Mouse (Mus musculus): ENCODE data around the gene Ash1l. TPM values are rescaled to one million over a fixed set of nuclear protein-coding genes. Genes with fewer than 3 reads are reported as not detected.

The Ash1l gene
- 19.7 and 21.3 TPM in 2 replicates for polyA plus RNA-seq (2015; fragmentation: Nextera tagmentation; extraction: Ambion mirVana)

DNA sequence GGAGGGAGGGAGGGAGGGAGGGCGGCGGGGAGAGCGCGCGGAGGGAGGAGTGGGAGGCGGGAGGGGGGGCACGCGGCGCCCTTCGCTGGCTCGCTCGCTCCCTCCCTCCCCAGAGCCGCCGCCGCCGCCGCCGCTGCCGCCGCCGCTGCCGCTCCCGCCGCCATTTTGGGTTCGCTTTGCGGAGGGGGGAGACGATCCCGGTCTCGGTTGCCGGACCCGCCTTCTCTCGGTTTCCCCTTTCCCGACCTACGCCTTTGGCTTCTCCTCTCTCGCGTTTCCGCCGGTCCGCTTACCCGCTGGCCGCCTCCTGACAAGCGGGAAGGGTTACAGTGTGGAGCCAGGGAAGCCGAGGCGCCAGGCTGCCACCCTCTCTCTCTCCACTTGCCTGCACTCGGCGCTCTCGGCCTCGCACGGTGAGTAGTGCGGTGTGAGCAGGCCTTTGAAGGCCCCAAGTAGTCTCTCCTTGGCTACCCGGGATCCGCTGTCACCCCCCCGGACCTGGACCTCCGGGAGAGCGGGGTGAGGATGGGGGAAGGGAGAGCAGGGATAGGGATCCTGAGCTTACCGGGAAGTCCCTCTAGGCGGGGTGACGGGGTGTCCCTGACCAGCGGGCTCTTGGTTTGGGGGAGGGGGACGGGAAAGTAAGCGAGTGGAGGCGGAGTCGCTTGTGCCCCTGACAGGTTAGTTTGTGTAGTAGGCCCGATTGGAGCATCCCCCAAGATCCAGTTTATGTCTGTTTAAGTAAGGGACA lies at the start of gene Ash1l, which contains the start of gene Dap3:
Gene Ash1l (plus strand): TSS at position 47 of the 751 bp plus-strand sequence.
Gene Dap3 (minus strand): TSS at position 606 of the 751 bp plus-strand sequence.
- Histone ChIP-seq H3K4me2 (peak within 1 kb of the TSS; percentile 57), H3K9me3 (no peaks in the 10 kb centered on the region), H3K4me3 (peak within 1 kb of the TSS; percentile 84), H3K27me3 (no peaks in the 10 kb centered on the region), H3K9ac (peak within 1 kb of the TSS; percentile 91), H3K36me3 (no peaks in the 10 kb centered on the region), H3K4me1 (peaks cover 30% of the 10 kb centered on the region), H3K27ac (peak within 1 kb of the TSS; percentile 100)
- peak; percentile 82 for ATAC-seq (ENCODE audit: insufficient number of reproducible peaks, low FRiP score, low TSS enrichment, low read depth)
- WGBS = under 1% methylated on average over 42 of the region's 64 CpGs

DNA sequence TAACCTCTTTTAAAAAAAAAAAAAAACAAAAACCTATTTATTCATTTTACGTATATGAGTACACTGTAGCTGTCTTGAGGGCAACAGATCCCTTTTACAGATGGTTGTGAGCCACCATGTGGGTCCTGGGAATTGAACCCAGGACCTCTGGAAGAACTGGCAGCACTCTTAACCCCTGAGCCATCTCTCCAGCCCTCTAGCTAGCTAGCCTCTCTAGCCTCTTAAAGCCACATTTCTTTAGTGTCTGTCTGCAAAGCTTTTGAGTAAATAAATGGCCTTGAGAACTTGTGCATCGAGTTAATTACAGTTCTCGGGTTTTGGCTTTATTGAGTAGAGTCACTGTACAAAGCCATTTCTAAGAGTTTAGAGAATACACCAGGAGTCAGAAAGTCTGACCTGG lies 45.6 kb upstream of the Ash1l start:
- Histone ChIP-seq H3K4me3 (no peak overlapping the region), H3K4me1 (no peaks in the 10 kb centered on the region), H3K9ac (no peak overlapping the region), H3K27me3 (no peaks in the 10 kb centered on the region), H3K4me2 (no peak overlapping the region), H3K27ac (no peak overlapping the region; the same call in 1 of the 2 replicates), H3K9me3 (no peaks in the 10 kb centered on the region), H3K36me3 (peaks cover 86% of the 10 kb centered on the region)
- ATAC-seq (ENCODE audit: insufficient number of reproducible peaks, low FRiP score, low TSS enrichment, low read depth) = no peak
- 82% methylated on average over 3 of the region's 3 CpGs for WGBS

DNA sequence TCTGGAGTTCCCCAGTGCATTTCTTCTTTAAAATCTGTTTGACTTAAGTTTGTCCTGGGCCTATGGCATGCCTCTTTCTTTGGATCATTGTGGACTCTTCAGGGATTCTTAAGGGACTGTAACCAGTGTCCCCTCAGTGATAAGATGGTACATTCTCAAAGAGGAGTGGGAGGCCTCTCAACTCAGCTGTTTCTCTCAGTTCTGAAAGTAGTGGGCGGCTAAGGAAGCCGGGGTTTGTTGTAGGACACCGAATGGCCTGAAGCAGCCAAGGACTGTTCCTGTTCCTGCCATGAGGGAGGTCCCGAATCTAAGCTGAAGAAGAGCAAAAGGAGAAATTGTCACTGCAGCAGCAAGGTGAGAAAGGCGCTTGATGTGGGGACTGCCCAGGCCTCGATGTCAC lies 45.2 kb upstream of the Ash1l start:
- Histone ChIP-seq H3K9ac (no peak overlapping the region), H3K27me3 (no peaks in the 10 kb centered on the region), H3K27ac (no peak overlapping the region), H3K36me3 (peaks cover 91% of the 10 kb centered on the region), H3K4me3 (no peak overlapping the region), H3K4me2 (no peak overlapping the region), H3K4me1 (no peaks in the 10 kb centered on the region), H3K9me3 (no peaks in the 10 kb centered on the region)
- no peak for ATAC-seq (ENCODE audit: insufficient number of reproducible peaks, low FRiP score, low TSS enrichment, low read depth)
- WGBS = 85% methylated on average over 6 of the region's 6 CpGs

DNA sequence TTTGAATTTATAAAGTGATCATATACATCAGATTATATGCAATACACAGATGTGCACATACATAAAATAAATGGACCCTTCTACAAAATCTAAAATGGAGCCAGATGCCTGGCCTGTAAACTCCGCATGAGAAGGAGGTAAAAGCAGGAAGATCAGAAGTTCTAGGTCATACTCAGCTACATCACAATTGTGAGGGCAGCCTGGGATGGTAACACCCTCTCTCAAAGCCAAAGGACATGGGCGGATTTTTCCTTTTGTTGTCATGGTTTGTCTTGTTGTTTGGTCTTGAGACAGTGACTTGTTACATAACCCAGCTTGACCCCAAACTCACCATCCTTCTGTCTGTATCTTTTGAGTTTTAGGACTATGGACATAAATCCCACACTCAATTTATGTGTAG lies 44.7 kb upstream of the Ash1l start:
- H3K9ac ChIP-seq = no peak overlapping the region
- H3K27me3 ChIP-seq = no peaks in the 10 kb centered on the region
- 89% methylated on average over 2 of the region's 2 CpGs for WGBS
- peaks cover 93% of the 10 kb centered on the region for H3K36me3 ChIP-seq
- H3K4me2 ChIP-seq = no peak overlapping the region
- H3K4me3 ChIP-seq = no peak overlapping the region
- no peaks in the 10 kb centered on the region for H3K4me1 ChIP-seq
- no peaks in the 10 kb centered on the region for H3K9me3 ChIP-seq
- no peak for ATAC-seq (ENCODE audit: insufficient number of reproducible peaks, low FRiP score, low TSS enrichment, low read depth)
- no peak overlapping the region for H3K27ac ChIP-seq

DNA sequence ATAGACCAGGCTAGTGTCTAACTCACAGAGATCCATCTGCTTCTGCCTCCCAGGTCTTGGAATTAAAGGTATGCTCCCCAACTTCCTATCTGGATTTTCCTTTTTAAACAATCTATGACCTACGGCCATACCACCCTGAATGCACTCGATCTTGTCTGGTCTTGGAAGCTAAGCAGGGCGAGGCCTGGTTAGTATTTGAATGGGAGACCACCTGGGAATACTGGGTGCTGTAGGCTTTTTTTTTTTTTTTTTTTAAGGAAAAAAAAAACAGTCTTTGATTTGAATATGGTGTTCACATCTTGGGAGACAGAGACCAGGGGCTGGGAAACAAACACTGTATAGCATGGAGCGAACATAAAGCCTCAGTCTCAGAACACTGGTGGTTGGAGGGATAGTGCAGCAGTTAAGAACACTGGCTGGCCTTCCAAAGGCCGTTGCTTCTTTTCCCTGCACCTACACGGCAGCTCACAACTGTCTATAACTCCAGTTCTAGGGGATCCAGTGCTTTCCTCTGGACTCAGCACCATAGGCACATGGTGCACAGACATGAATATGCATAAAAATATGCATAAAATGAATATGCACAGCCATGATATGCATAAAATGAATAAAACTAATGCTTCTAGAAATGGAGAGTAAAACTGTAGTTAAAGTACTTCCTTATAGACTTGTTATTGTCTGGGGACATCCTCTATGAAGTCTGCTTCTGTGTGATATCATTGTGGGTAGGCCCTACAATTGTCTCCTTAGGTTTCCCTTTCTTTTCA lies 43.8 kb upstream of the Ash1l start:
- no peak overlapping the region for H3K27ac ChIP-seq
- H3K9me3 ChIP-seq = no peaks in the 10 kb centered on the region
- H3K4me3 ChIP-seq = no peak overlapping the region
- H3K27me3 ChIP-seq = no peaks in the 10 kb centered on the region
- ATAC-seq (ENCODE audit: insufficient number of reproducible peaks, low FRiP score, low TSS enrichment, low read depth) = no peak
- no peaks in the 10 kb centered on the region for H3K4me1 ChIP-seq
- no peak overlapping the region for H3K9ac ChIP-seq
- WGBS = 90% methylated on average over 6 of the region's 6 CpGs
- H3K4me2 ChIP-seq = no peak overlapping the region
- H3K36me3 ChIP-seq = peaks cover 97% of the 10 kb centered on the region

DNA sequence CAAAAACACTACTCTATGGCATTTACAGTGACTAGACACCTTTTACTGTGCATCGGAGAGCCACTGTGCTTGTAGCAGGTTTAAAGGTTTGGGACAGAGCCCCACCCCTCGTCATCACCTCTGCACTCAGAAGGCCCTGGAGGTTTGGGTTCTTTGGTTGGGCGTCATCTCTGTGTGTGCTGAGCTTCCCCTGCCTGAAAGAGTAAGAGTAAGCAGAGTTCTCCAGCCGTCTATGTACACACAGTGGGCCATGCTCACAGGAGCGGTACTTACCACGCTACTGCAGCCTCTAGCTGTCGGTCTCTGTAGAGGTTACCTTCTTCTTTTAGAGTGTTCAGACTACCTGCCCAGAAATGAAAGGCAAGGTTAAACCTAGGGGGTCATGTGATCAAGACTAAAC lies 37.8 kb upstream of the Ash1l start:
- peaks cover 48% of the 10 kb centered on the region for H3K36me3 ChIP-seq
- WGBS = 88% methylated on average over 7 of the region's 7 CpGs
- peaks cover 16% of the 10 kb centered on the region for H3K4me1 ChIP-seq
- H3K9ac ChIP-seq = no peak overlapping the region
- peak overlapping the region; percentile 74; the same call in 1 of the 2 replicates for H3K4me2 ChIP-seq
- H3K4me3 ChIP-seq = peak overlapping the region; percentile 3; the same call in 1 of the 2 replicates
- no peak overlapping the region for H3K27ac ChIP-seq
- no peaks in the 10 kb centered on the region for H3K9me3 ChIP-seq
- no peaks in the 10 kb centered on the region for H3K27me3 ChIP-seq
- ATAC-seq (ENCODE audit: insufficient number of reproducible peaks, low FRiP score, low TSS enrichment, low read depth) = no peak

DNA sequence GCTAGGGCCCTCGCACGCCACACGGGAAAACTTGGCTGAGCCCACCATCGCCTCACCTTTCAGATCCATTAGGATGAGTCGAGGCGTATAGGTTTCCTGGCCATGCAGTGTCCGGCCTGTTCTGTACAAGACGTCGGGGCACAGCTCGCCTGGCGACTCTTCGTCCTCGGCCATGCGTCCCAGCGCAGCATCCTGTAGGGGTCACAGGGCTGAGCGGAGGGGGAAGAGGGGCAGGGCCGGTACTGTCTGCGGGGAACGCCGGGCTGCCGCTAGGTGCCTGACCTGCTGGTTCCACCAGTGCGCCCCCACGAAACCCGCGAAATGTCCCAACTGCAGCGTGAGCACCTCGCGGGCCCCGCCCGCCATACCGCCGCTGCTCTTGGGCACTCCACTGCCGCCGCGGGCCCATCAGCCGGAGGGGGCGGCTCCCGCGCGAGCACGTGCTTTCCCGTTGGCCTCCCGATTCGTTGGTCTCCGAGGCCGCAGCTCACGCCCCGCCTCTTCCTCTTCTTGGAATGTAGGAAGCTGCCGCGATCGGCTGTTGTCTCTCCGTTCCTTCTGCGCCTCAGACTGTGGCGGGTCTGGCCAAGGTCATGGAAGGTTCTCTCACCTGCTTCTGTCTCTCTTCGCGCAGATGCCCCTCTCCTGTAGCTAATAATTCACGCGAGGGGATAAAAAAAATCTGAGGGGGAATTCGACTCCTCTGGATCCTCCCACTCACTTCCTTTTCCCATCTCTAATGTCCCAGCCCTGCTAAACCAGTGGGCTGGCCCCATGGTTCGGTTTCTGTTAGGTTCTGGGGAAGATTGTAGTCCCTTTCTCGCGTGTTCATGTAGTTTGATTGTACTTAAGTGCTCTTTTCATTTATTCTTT lies 36.7 kb upstream of the Ash1l start, which contains the start of gene Msto1:
Gene Msto1 (minus strand): TSS at position 489 of the 873 bp plus-strand sequence.
- under 1% methylated on average over 62 of the region's 62 CpGs for WGBS
- peak; percentile 93 for ATAC-seq (ENCODE audit: insufficient number of reproducible peaks, low FRiP score, low TSS enrichment, low read depth)
- H3K27ac ChIP-seq = peak within 1 kb of the TSS; percentile 88
- H3K4me2 ChIP-seq = peak within 1 kb of the TSS; percentile 74
- peak within 1 kb of the TSS; percentile 74 for H3K4me3 ChIP-seq
- peaks cover 16% of the 10 kb centered on the region for H3K4me1 ChIP-seq
- no peaks in the 10 kb centered on the region for H3K27me3 ChIP-seq
- peak within 1 kb of the TSS; percentile 65 for H3K9ac ChIP-seq
- no peaks in the 10 kb centered on the region for H3K9me3 ChIP-seq
- H3K36me3 ChIP-seq = peaks cover 37% of the 10 kb centered on the region

DNA sequence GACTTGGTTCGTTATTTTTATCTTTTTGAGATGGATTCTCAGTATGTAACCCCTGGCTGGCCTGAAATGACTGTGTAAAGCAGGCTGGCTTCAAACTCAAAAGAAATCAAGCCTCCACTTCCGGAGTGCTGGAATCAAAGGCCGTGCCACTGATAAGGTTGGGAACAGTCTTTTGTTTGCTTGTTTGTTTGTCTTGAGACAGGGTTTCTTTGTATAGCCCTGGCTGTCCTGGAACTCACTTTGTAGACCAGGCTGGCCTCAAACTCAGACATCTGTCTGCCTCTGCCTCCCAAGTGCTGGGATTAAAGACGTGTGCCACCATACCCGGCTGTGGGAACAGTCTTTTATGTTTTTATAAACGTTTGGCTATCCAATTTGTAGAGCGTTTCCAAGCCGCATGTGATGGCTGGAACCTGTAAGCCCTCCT lies 36.0 kb upstream of the Ash1l start:
- Histone ChIP-seq H3K4me3 (peak overlapping the region; percentile 74), H3K4me1 (peaks cover 16% of the 10 kb centered on the region), H3K4me2 (peak overlapping the region; percentile 74), H3K27me3 (no peaks in the 10 kb centered on the region), H3K9me3 (no peaks in the 10 kb centered on the region), H3K27ac (peak overlapping the region; percentile 88), H3K9ac (peak overlapping the region; percentile 65), H3K36me3 (peaks cover 31% of the 10 kb centered on the region)
- 23% methylated on average over 8 of the region's 8 CpGs for WGBS
- ATAC-seq (ENCODE audit: insufficient number of reproducible peaks, low FRiP score, low TSS enrichment, low read depth) = no peak

DNA sequence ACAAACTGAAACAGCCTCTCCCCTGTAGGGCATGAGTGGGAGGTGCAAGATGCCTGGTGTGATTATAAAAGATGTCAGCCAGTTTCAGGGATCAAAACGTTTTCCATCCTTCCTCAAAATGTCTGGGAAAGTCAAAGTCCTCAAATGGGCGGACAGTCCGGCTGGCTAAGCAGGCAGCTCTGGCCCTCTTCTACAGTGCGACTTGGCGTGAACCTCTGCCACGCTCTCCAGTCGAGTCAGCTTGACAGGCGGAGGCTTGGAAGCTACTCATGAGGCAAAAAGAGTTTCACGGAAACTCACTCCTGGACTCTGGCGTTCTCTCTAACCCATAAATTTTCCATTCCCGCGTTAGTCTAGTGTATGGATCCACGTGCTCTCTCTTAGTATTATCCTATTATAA lies 31.4 kb upstream of the Ash1l start:
- Histone ChIP-seq H3K4me2 (no peak overlapping the region), H3K9me3 (no peaks in the 10 kb centered on the region), H3K4me1 (peaks cover 7% of the 10 kb centered on the region), H3K9ac (no peak overlapping the region), H3K27me3 (no peaks in the 10 kb centered on the region), H3K27ac (no peak overlapping the region), H3K36me3 (peaks cover 33% of the 10 kb centered on the region), H3K4me3 (no peak overlapping the region)
- WGBS = 79% methylated on average over 13 of the region's 13 CpGs
- no peak for ATAC-seq (ENCODE audit: insufficient number of reproducible peaks, low FRiP score, low TSS enrichment, low read depth)

DNA sequence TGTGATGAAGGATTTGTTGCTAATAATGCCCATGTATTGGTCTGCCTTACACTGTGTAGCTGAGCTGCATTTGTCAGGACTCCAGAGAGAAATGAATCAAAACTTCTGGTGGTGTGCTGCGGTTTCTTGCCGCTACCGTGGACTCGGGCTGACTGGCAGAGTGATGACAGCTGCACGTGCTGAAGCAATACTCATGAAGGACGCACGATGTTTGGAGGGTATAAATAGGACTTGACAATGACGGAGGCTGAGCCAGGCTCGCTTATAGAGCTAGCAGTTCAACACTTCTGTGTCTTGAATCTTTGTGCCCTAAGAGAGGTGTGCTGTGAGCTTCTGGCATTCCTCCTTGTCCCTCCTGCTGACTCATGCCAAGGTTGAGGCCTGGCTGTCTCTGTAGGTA lies 29.0 kb upstream of the Ash1l start:
- Histone ChIP-seq H3K36me3 (peaks cover 57% of the 10 kb centered on the region), H3K9ac (no peak overlapping the region), H3K27ac (no peak overlapping the region), H3K27me3 (no peaks in the 10 kb centered on the region), H3K4me2 (no peak overlapping the region), H3K9me3 (no peaks in the 10 kb centered on the region), H3K4me3 (no peak overlapping the region), H3K4me1 (no peaks in the 10 kb centered on the region)
- ATAC-seq (ENCODE audit: insufficient number of reproducible peaks, low FRiP score, low TSS enrichment, low read depth) = no peak
- 97% methylated on average over 9 of the region's 9 CpGs for WGBS

DNA sequence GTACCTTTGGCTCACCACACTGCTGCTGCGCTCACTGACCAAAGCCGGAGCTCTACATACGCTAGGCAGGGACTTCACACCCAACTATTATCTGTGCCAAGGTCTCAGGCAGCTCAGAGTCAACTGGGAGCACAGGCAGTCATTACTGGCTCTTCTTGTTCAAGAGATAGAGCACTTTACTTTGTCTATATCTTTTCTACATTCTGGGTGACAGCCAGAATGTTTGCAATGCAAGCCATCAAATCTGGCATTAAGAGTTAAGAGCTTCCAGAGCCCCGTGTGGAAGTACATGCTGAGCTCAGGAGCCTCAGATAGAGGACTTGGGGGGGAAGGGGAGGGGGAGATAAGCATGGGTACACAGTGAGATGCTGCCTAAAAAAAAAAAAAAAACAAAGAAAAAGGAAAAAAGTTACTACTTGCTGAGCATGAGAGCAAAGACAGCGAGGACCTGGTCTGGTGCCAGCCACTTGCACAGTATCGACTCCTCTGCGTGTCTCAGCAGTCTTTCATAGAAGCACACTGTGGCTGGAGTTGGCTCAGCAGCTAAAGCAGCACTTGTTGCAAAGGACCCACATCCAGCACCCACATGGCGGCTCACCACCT lies 26.3 kb upstream of the Ash1l start:
- no peak overlapping the region for H3K4me2 ChIP-seq
- no peak overlapping the region for H3K4me3 ChIP-seq
- H3K27me3 ChIP-seq = no peaks in the 10 kb centered on the region
- H3K27ac ChIP-seq = no peak overlapping the region
- no peak overlapping the region for H3K9ac ChIP-seq
- H3K36me3 ChIP-seq = peaks cover 84% of the 10 kb centered on the region
- no peaks in the 10 kb centered on the region for H3K9me3 ChIP-seq
- H3K4me1 ChIP-seq = no peaks in the 10 kb centered on the region
- no peak for ATAC-seq (ENCODE audit: insufficient number of reproducible peaks, low FRiP score, low TSS enrichment, low read depth)
- WGBS = 92% methylated on average over 8 of the region's 8 CpGs
